Mouse (Mus musculus) E14TG2a.4 (cell line): ENCODE data around the gene Usp50.

Experiments
- CTCF ChIP-seq: conservative IDR thresholded peaks from 2 replicates; pipeline ENCODE4 v1.5.1; 2014; ENCODE audit warnings: low read length
- NANOG ChIP-seq: IDR thresholded peaks from 2 replicates; pipeline ENCODE4 v1.6.1; 2014; ENCODE audit warnings: borderline replicate concordance, low read length, mixed read lengths

GRCm38 (mm10) chr2:126798455-126798854, 15.2 kb upstream of the Usp50 start:
- no peak for TF ChIP-seq CTCF
- no peak for TF ChIP-seq NANOG
